12 mouse cellular contexts compared by ENCODE assay signal in the genomic region with DNA sequence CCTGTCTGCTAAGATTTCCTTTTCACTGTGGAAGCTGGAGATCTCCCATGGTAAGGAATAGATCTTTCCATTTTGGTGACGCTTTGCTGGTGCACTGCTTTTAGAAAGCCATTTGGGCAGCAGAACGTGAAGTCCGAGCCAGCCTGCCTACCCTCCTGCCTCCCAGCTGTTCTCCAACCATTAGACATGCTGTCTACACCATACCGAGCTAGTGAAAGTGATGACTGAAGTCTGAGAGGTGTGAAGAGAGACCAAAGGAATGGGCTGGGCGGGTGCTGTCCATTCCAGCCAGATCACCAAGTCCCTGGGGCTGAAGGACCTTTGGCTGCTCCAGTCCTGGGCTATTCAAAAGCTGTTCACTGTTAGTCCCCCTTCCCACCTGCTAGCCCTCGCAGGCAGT.
"Had no signal": no experiment of that assay in that cellular context is flagged by ENCODE, and none has a peak within 500 bp of the region (broad histone marks: within the 10 kb centered on the region; RNA-seq: fewer than 3 reads in every experiment).

No protein-coding gene starts in this region.

- ATAC-seq: liver, embryonic 12.5 days had no signal

- H3K4me2 ChIP-seq: liver, embryonic 12.5 days; lung, embryonic 14.5 days; neural tube, embryonic 12.5 days had no signal

- H3K4me3 ChIP-seq: liver, embryonic 12.5 days; midbrain, embryonic 10.5 days; neural tube, embryonic 12.5 days had no signal

- H3K27me3 ChIP-seq: liver, embryonic 12.5 days; neural tube, embryonic 12.5 days had no signal

- H3K4me1 ChIP-seq: liver, embryonic 12.5 days; midbrain, embryonic 10.5 days; neural tube, embryonic 12.5 days had no signal

- H3K36me3 ChIP-seq: liver, embryonic 12.5 days; midbrain, embryonic 10.5 days; neural tube, embryonic 12.5 days had no signal

- H3K9me3 ChIP-seq: liver, embryonic 12.5 days; midbrain, embryonic 10.5 days; neural tube, embryonic 12.5 days had no signal

- DNase-seq: kidney, postnatal 14 days; left cerebral cortex, postnatal 4 days; lung, embryonic 14.5 days; lung, postnatal 10 days; lung, postnatal 4 days; midbrain, embryonic 14.5 days; spleen, adult 18-20 months; thymus, adult 18-20 months; thymus, postnatal 14 days had no signal

- H3K9ac ChIP-seq: liver, embryonic 12.5 days; lung, embryonic 14.5 days; neural tube, embryonic 12.5 days had no signal

- H3K27ac ChIP-seq: liver, embryonic 12.5 days; midbrain, embryonic 10.5 days; neural tube, embryonic 12.5 days had no signal
